Mouse (Mus musculus) brain, embryonic 14.5 days (tissue): ENCODE measurements around the gene Stx3.
A peak's percentile ranks its signal among the peaks of the same experiment; 100 is the strongest.

Source experiments
- CTCF ChIP-seq: fragments of 200-500 bp; IDR thresholded peaks from 2 replicates; pipeline ENCODE4 v1.5.1; 2012; ENCODE audit warnings: inconsistent platforms, mild to moderate bottlenecking, moderate library complexity, borderline replicate concordance; ENCODE audit not compliant: insufficient read depth, insufficient read length; ENCODE audit errors: extremely low read depth
- POLR2A ChIP-seq: fragments of 200-500 bp; IDR thresholded peaks from 2 replicates; pipeline ENCODE4 v1.6.1; 2012; ENCODE audit warnings: mild to moderate bottlenecking, inconsistent platforms, borderline replicate concordance; ENCODE audit not compliant: poor library complexity, insufficient read depth, insufficient read length, severe bottlenecking; ENCODE audit errors: extremely low read depth

GRCm38 (mm10) chr19:11819800-11820199, 597 bp upstream of the Stx3 start:
- peak; percentile 74 for TF ChIP-seq CTCF
- no peak for TF ChIP-seq POLR2A
